Mouse (Mus musculus): Measurements from ENCODE around the gene Map3k5.
"Not testable (repeated sequence)": the region's sequence is repeated elsewhere in the genome, so short reads cannot be mapped to it uniquely, and the experiment has no call there.

Gene Map3k5

GRCm38 (mm10) chr10:19969831-19970460 lies 35.7 kb downstream of the Map3k5 start:
- no peak for DNase-seq

- not testable (repeated sequence) for DNase-seq
Measured at GRCm38 (mm10) chr10:19971491-19971890, 37.2 kb downstream of the Map3k5 start.

GRCm38 (mm10) chr10:19973321-19974108 lies 39.2 kb downstream of the Map3k5 start:
- DNase-seq: no peak

- DNase-seq: no peak
Measured at GRCm38 (mm10) chr10:19977557-19977956, 43.3 kb downstream of the Map3k5 start.

GRCm38 (mm10) chr10:19978662-19979199 lies 44.5 kb downstream of the Map3k5 start:
- no peak for DNase-seq

- DNase-seq: no peak
Measured at GRCm38 (mm10) chr10:19987736-19988135, 53.5 kb downstream of the Map3k5 start.

GRCm38 (mm10) chr10:19989986-19990385 lies 55.7 kb downstream of the Map3k5 start:
- DNase-seq: no peak

- no peak for DNase-seq
Measured at GRCm38 (mm10) chr10:19990638-19991037, 56.4 kb downstream of the Map3k5 start.

- DNase-seq: no peak
Measured at GRCm38 (mm10) chr10:19991237-19991865, 57.1 kb downstream of the Map3k5 start.

GRCm38 (mm10) chr10:19991866-19992252 lies 57.6 kb downstream of the Map3k5 start:
- DNase-seq: no peak

- peak; percentile 88 for DNase-seq
Measured at GRCm38 (mm10) chr10:19994469-19995450, 60.5 kb downstream of the Map3k5 start.

- DNase-seq: no peak
Measured at GRCm38 (mm10) chr10:19996151-19996550, 61.9 kb downstream of the Map3k5 start.

GRCm38 (mm10) chr10:19999703-20000407 lies 65.6 kb downstream of the Map3k5 start:
- no peak for DNase-seq

GRCm38 (mm10) chr10:20000408-20000770 lies 66.1 kb downstream of the Map3k5 start:
- DNase-seq: no peak

GRCm38 (mm10) chr10:20001990-20002389 lies 67.7 kb downstream of the Map3k5 start:
- no peak for DNase-seq

- DNase-seq: no peak
Measured at GRCm38 (mm10) chr10:20003006-20003405, 68.7 kb downstream of the Map3k5 start.

GRCm38 (mm10) chr10:20004786-20005185 lies 70.5 kb downstream of the Map3k5 start:
- no peak for DNase-seq

GRCm38 (mm10) chr10:20005491-20005952 lies 71.2 kb downstream of the Map3k5 start:
- no peak for DNase-seq

GRCm38 (mm10) chr10:20006333-20007093 lies 72.2 kb downstream of the Map3k5 start:
- no peak for DNase-seq

- no peak for DNase-seq
Measured at GRCm38 (mm10) chr10:20009310-20009709, 75.0 kb downstream of the Map3k5 start.

GRCm38 (mm10) chr10:20010018-20010417 lies 75.7 kb downstream of the Map3k5 start:
- DNase-seq: no peak
